Mouse (Mus musculus) left cerebral cortex, adult 8-10 months (tissue): ENCODE results near the gene Cib2. TPM values are rescaled to one million over a fixed set of nuclear protein-coding genes. Genes with fewer than 3 reads are reported as not detected.
"Not testable (repeated sequence)": the region's sequence is repeated elsewhere in the genome, so short reads cannot be mapped to it uniquely, and the experiment has no call there.

Experiments
- DNase-seq, 2 experiments: peaks; one replicate each; pipeline ENCODE4 v3.0.0; 2022; ENCODE audit warnings: low spot score in 2 of 2
- total RNA-seq, 4 experiments: library from RNA; stranded (reverse); gene quantifications; 2 replicates each; pipeline ENCODE4 v1.2.4; 2022

Gene Cib2
- total RNA-seq, result 10 to 100 TPM; 23.8 to 29.4 (median 24.7) TPM

- peak; percentile 47 to 72 for DNase-seq
These were observed at the start of gene Cib2 for GRCm38 (mm10) chr9:54559771-54560471. TSS of gene Cib2 (minus strand) at chr9:54560218.

DNA sequence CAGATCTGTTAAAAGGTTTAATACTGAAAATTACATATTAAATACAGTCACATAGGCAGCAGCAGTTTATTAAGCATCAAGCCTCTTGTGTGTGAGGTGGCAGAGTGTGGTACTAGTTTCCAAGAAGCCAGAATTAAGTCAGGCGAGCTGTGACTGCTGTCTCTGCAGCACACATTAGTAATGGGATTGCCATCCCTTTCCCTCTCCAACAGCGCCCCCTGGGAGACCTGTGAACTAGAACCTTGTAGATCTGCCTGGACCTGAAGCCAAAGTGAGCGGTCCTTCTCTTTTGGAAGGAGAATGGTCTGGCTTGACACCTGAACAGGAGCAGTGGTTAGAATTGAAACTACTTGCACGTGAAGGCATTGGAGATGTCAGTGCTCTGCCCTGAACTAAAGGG, 44.9 kb upstream of the Cib2 start:
- no peak for DNase-seq

DNA sequence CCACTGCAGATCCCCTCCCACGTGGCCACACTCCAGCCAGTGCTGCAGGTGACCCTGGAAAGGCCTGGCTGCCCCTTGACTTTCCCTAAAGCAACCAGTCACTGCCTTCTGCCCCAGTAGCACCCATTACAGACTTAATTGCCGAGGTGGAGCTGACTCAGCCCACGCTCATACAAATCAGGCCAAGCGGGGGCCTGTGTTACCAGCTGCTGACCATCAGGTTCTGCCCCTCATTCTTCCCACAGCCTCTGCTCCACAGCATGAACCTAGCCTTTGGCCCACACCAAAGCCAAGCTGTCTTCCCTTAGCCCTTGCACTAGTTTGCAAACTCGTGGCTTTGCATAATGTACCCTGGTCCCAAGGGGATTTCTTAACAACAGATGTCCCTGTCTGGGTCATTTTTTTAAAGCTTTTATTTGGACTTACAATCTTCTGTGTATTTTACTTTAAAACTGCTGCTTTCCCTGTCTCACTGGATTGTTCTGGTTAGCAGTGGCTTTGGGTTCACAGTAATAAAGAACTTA, 44.2 kb upstream of the Cib2 start:
- DNase-seq, result no peak

DNA sequence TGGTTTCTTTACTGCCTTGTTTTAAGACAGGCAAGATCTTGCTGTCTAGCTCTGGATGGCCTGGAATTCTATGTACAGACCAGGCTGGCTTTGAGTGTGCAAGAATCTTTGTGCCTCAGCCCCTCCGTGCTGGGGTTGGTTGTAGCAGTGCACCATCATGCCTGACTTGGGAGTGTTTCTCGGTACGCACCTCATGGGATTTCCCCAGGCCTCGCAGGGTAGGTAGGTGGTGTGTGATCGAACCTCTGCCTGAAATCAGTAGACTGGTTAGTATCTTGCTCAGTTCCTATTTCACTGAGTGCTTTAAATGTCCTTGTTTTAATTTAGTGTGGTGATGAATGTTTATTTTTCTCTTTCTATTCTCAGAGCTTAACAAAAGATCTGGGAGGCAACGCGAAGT, 42.9 kb upstream of the Cib2 start:
- DNase-seq, result no peak

DNA sequence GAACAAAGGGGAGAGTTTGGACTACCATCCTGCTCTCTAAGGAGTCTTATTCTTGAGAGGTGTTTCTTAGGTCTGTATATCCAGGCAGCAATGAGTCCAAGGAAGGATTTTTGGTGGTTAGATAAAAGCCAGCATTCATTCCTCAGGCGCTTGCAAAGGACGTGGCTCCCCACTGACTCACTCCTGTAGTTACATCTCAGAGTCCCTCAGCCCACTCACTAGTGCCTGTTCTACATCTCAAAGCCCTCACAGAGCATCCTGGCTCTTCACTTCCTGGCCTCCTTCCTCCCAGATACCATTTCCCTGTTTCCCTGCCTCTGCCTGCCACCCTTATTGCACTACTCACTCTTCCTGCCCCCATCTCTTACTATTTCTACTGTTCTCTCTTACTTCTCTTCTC, 42.4 kb upstream of the Cib2 start:
- DNase-seq, result no peak

DNA sequence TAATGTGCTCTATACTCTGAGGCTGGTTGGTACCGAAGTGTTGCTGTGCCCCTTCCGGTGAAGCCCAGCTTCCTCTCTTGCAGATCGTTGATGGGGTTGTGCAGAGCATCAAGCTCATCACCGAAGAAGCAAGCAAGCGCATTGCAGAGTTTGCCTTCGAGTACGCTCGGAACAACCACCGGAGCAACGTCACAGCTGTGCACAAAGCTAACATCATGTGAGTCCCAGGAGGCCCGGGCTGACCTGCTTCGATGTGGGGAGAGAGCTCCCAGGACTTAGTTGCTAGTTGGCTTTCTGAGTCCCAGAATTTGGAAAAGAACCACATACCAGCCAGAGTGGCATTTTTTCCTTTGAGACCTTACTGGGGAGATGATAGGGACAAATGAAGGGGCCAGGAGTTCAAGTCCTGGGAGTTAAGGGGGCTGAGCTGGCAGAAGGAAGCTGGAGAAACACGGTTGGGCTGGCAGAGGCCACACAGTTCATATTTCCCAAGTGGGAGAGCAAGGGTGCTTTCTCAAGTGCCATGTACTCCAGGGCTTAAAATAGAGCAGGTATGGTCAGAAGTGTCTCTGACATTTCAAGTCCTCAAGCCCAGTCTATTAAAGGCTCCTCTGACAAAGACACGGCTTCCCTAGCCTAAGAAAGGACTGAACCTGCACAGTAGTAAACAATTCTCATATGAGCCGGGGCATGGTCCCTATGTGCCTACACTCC, 36.9 kb upstream of the Cib2 start:
- no peak for DNase-seq

- DNase-seq, result not testable (repeated sequence)
These were observed 33.6 kb upstream of the Cib2 start for GRCm38 (mm10) chr9:54593652-54594051.

- DNase-seq, result no peak
These were observed 27.8 kb upstream of the Cib2 start for GRCm38 (mm10) chr9:54587863-54588262.

DNA sequence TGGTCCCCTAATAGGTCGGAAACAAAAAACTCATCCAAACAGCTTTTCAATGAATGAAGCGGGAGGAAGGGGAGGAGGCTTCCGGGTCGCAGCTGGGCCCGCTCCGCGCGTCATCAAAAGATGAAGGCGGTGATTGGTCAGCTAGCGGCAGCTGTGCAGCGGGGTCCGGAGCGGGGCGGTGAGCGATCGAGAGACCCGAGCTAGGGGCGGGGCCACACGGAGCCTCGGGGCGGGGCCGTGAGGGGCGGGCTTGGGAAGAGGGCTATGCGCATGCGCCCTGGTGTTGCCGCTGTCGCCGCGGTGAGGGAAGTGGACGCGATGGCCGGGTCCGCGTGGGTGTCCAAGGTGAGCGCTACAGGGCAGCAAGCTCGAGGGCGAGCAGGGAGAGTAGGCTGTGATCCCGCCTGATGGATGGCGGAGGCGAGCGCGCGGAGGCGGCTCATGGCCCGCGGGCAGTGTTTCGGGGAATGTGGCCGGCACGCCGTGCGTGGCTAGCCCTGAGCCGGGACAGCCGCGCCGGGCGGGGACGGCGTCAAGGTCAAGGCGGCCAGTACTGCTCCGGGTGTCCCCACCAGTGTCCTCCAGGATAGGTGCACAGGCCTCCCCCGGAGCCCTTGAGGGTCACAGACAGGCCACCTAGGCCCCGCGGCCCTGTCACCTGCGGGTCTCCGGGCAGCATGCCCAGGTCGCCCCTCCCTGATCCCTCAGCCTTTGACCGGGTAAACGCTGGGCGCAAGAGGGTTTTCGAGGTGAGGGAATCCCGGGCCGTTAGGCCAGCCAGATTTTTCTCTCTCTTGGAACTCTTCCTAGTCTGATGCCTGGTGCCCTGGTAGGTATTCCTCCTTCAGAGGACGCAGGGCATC, 26.4 kb upstream of the Cib2 start, which contains the start of gene Idh3a:
Gene Idh3a, plus strand, starts transcription at position 136 of the 863 bp plus-strand sequence.
- peak; percentile 91 to 97 for DNase-seq

DNA sequence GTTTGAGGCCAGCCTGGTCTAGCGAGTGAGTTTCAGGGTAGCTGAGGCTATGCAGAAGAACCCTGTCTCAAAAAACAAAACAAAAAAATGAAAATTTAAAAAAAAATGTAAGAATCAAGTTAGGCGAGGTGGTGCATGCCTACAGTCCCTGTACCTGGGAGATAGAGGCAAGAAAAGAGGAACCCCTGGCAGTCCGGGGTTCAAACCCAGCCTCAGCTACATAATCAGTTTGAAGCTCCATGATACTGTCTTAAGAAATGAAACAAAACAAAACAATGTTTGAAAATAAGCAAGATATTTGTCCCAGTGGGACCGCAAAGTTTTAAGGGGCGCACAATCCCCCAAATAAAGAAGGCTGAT, 25.8 kb upstream of the Cib2 start:
- no peak for DNase-seq

GRCm38 (mm10) chr9:54584127-54584526, 24.1 kb upstream of the Cib2 start:
- DNase-seq, result not testable (repeated sequence)

DNA sequence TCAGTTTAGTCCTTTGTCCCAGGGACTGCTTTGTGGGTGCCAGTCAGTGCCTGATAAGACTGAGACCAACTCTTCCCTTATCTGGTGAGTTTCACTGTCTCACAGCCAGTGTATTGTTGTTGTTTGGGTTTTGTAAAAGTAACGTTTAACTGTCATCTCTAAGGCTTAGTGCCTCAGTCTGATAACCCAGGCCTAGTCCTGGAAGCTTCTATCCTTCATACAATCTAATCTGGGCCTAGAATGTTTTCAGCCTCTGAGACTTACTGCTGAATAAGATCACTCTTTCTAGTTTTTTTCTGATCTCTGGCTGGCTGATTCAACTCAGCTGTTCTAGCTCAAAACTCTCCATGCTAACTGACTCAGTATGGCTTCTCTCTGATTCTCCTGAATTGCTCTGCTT, 23.7 kb upstream of the Cib2 start:
- no peak for DNase-seq

- DNase-seq, result no peak
These were observed 11.3 kb upstream of the Cib2 start for GRCm38 (mm10) chr9:54571130-54571839.

DNA sequence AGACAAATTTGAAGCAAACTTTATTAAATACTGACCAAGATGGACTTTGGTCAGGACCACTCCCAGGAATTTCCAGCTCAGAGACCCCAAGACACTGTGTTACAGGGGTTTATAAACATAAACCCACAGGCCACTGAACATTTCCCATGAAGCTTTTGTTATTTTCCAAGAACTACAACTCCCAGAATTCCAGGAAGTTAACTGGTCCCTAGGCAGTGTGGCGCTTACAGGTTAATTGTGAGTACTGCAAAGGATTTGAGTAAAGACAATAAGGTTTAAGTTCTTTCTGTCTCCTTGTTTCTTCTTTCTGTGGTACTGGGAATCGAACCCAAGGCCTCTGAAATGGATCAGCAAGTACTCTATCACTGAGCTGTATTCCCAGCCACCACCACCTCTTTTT, 8.7 kb upstream of the Cib2 start:
- no peak for DNase-seq

GRCm38 (mm10) chr9:54566958-54567357, 6.9 kb upstream of the Cib2 start:
- no peak for DNase-seq

DNA sequence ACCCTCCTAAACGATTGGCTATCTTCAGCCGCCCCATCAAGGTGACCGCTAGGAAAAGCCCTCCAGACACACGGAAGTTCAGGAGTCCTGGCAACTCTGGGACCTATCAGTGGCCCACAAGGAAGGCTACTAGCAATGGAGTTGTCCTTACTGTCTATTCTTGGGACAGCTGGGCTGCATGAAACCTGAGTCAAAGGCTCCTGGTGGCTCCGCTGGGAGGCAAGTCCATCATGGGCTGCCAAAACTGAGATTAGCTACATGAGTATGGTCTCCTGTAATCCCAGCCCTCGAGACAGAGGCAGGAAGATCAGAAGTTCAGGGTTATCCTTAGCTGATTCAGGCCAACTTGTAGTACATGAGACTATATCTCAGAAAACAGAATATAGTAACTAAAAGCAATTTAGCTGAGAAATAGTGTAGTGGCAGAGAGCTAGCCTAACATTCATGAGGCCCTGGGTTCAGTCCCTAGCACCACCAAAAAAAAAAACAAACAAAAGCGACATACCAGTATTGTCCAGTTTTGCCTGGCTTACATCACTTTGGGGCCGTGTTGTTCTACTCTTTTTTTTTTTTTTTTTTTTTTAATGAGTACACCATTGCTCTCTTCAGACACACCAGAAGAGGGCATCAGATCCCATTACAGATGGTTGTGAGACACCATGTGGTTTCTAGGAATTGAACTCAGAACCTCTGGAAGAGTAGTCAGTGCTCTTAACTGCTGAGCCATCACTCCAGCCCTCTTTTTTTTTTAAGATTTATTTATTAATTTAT, 998 bp upstream of the Cib2 start:
- no peak for DNase-seq

DNA sequence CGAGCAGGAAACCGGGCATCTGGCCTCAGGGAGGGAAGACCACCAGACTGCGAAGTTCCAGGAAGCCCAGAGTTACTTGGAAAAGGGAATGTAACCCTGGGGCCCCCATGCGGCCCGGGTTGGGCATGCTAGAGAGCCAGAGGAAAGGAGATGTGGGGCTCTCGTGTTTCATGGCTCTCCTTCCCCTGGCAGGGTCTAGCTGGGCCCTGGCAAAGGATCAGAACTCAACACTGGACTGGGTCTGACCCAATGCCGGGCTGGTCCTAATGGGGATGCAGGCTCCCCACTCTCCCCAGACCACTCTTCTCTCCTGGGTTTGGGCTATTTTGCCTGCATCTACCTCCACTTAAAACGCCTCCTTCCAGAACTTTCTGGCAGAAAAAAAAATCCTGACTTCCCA, 1.3 kb downstream of the Cib2 start:
- no peak for DNase-seq

GRCm38 (mm10) chr9:54555044-54555443, 5.0 kb downstream of the Cib2 start:
- DNase-seq, result no peak

DNA sequence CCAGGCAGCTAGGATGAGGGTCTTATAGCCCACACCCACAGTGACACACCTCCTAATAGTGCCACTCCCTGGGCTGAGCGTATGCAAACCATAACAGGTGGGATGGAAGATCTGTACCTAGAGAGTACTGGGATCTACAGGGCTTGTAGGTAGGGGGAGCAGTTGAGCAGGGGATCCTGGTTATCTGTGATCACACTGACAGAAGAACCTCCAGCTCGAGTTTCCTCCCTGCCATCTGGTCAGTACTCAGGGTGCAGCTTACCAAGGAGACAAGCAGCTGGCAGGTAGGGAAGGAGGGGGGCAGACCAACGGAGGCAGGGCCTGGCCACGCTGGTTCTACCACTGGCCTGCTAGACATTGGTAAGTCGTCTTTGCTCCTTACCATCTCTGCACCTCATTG, 7.6 kb downstream of the Cib2 start:
- DNase-seq, result peak in 1 of 2 experiments; percentile 47

- DNase-seq, result no peak
These were observed 10.6 kb downstream of the Cib2 start for GRCm38 (mm10) chr9:54549433-54549832.
